Mouse (Mus musculus) 3134 (cell line): ENCODE measurements at regions not wholly inside any gene's neighbourhood (a gene's known extent, or its start where the extent isn't known, plus 50 kb on each side); places are given as distances from the start of the nearest gene placed in this dataset.

ENCODE experiments used
- DNase-seq: peaks from one replicate; pipeline ENCODE4 v3.0.0-alpha.2; 2011; ENCODE audit warnings: low spot score; ENCODE audit not compliant: insufficient read length; ENCODE audit errors: extremely low read depth

GRCm38 (mm10) chr9:88065777-88066176, 261.2 kb upstream of the Nt5e start:
- peak; percentile 50 for DNase-seq

GRCm38 (mm10) chr9:88068322-88068721, 258.7 kb upstream of the Nt5e start:
- DNase-seq, result no peak

GRCm38 (mm10) chr9:88068881-88069304, 258.1 kb upstream of the Nt5e start:
- DNase-seq, result no peak

GRCm38 (mm10) chr9:88069834-88070233, 257.2 kb upstream of the Nt5e start:
- DNase-seq, result no peak

- no peak for DNase-seq
Observed at GRCm38 (mm10) chr9:88073165-88073564, 253.8 kb upstream of the Nt5e start.

- DNase-seq, result no peak
Observed at GRCm38 (mm10) chr9:88073579-88073978, 253.4 kb upstream of the Nt5e start.

- DNase-seq, result peak; percentile 77
Observed at GRCm38 (mm10) chr9:88082931-88083479, 244.0 kb upstream of the Nt5e start.

- no peak for DNase-seq
Observed at GRCm38 (mm10) chr9:88085181-88085816, 241.7 kb upstream of the Nt5e start.

GRCm38 (mm10) chr9:88085866-88086265, 241.1 kb upstream of the Nt5e start:
- no peak for DNase-seq

GRCm38 (mm10) chr9:88091781-88092527, 235.0 kb upstream of the Nt5e start:
- DNase-seq, result peak; percentile 72

- DNase-seq, result no peak
Observed at GRCm38 (mm10) chr9:88092561-88092960, 234.4 kb upstream of the Nt5e start.

GRCm38 (mm10) chr9:88113094-88113493, 213.9 kb upstream of the Nt5e start:
- no peak for DNase-seq

- no peak for DNase-seq
Observed at GRCm38 (mm10) chr9:88120536-88120935, 206.5 kb upstream of the Nt5e start.

- no peak for DNase-seq
Observed at GRCm38 (mm10) chr9:88120963-88121570, 205.9 kb upstream of the Nt5e start.

- DNase-seq, result no peak
Observed at GRCm38 (mm10) chr9:88124322-88125005, 202.5 kb upstream of the Nt5e start.

GRCm38 (mm10) chr9:88163025-88163780, 163.8 kb upstream of the Nt5e start:
- DNase-seq, result no peak

- DNase-seq, result no peak
Observed at GRCm38 (mm10) chr9:88177575-88178254, 149.3 kb upstream of the Nt5e start.

- no peak for DNase-seq
Observed at GRCm38 (mm10) chr9:88181189-88181994, 145.6 kb upstream of the Nt5e start.

- DNase-seq, result no peak
Observed at GRCm38 (mm10) chr9:88207378-88207777, 119.6 kb upstream of the Nt5e start.
